Mouse (Mus musculus) limb, embryonic 14.5 days (tissue): ENCODE results near the gene Cblb. TPM values are rescaled to one million over a fixed set of nuclear protein-coding genes. Genes with fewer than 3 reads are reported as not detected.

Experiments
- ATAC-seq: fragments of 200-750 bp; cut with Nextera tagmentation; 2 replicates; pipeline ENCODE4 v1.8.0; 2017; ENCODE audit warnings: low read depth, moderate number of reproducible peaks, moderate TSS enrichment; ENCODE audit not compliant: low FRiP score
- DNase-seq: peaks from one replicate; pipeline ENCODE4 v3.0.0-alpha.2; 2015; ENCODE audit warnings: low spot score
- H3K27ac ChIP-seq: fragments of 300-500 bp; sonication (generic); replicated peaks from 2 replicates; pipeline ENCODE4 v1.5.1; 2014; ENCODE audit warnings: low read depth, mild to moderate bottlenecking, low read length, moderate library complexity, mixed read lengths
- H3K27me3 ChIP-seq: fragments of 300-500 bp; sonication (generic); 2 replicates; pipeline ENCODE4 v1.6.1; 2014; ENCODE audit warnings: low read length, mixed read lengths; ENCODE audit not compliant: control insufficient read depth, insufficient read depth
- H3K36me3 ChIP-seq: fragments of 300-500 bp; sonication (generic); 2 replicates; pipeline ENCODE4 v1.6.1; 2014; ENCODE audit warnings: mild to moderate bottlenecking, low read length, moderate library complexity, mixed read lengths; ENCODE audit not compliant: control insufficient read depth, insufficient read depth
- H3K4me1 ChIP-seq: fragments of 300-500 bp; sonication (generic); 2 replicates; pipeline ENCODE4 v1.6.1; 2014; ENCODE audit warnings: antibody characterized with exemption, low read length, mixed read lengths; ENCODE audit not compliant: control insufficient read depth, insufficient read depth
- H3K4me2 ChIP-seq: fragments of 300-500 bp; sonication (generic); replicated peaks from 2 replicates; pipeline ENCODE4 v1.6.1; 2014; ENCODE audit warnings: low read depth, mild to moderate bottlenecking, low read length, moderate library complexity; ENCODE audit not compliant: severe bottlenecking
- H3K4me3 ChIP-seq: fragments of 300-500 bp; sonication (generic); replicated peaks from 2 replicates; pipeline ENCODE4 v1.5.1; 2014; ENCODE audit warnings: low read length
- H3K9ac ChIP-seq: fragments of 300-500 bp; sonication (generic); 2 replicates; pipeline ENCODE4 v1.6.1; 2014; ENCODE audit warnings: mild to moderate bottlenecking, low read depth, low read length, moderate library complexity; ENCODE audit not compliant: severe bottlenecking
- H3K9me3 ChIP-seq: fragments of 300-500 bp; sonication (generic); 2 replicates; pipeline ENCODE4 v1.6.1; 2016; ENCODE audit warnings: low read length; ENCODE audit not compliant: control insufficient read depth
- POLR2A ChIP-seq: fragments of 200-500 bp; IDR thresholded peaks from 2 replicates; pipeline ENCODE4 v1.8.0; 2012; ENCODE audit warnings: inconsistent platforms, mild to moderate bottlenecking, moderate library complexity, borderline replicate concordance; ENCODE audit not compliant: insufficient read depth, insufficient read length; ENCODE audit errors: extremely low read depth
- WGBS: fragments of 180-500 bp; shearing (Covaris S2); extraction: QIAGEN DNeasy Blood & Tissue Kit; methylation state at CpG from one replicate; pipeline ENCODE4 v1.1.7; 2014; 5-methylcytosine and 5-hydroxymethylcytosine counted together
- polyA plus RNA-seq, 2 experiments: library from polyadenylated mRNA; depleted of rRNA in 1 of 2; stranded (reverse) in 1 of 2; unstranded in 1 of 2; fragments of >200 nt; fragmentation: Nextera tagmentation in 1 of 2; extraction: Ambion mirVana in 1 of 2; gene quantifications; 2 replicates each; pipeline versions ENCODE4 v1.2.1 to v1.2.3; 2012 to 2014

Cblb gene
- polyA plus RNA-seq, 2 experiments = 16.9 to 23.7 TPM

DNA sequence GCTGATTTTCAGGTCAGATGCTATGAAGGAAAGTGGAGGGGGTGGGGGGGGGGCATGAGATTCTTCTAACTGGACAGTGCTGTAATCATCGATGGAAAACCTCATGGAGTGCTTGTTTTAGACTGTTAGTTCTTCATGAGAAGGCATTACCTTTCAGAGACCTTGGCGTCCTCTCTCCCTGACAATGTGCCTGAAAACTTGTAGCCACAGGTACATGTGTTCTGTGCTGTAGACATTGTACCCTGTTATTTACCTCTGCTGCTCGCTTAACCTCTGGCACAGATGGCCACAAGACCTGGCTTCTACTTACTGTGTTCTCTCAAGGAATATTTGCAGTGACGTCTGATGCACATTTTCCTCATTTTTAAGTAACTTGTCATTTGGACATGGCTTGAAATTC lies 114.5 kb downstream of the Cblb start:
- no peak for DNase-seq
- H3K36me3 ChIP-seq = peaks cover 23% of the 10 kb centered on the region
- 65% methylated on average over 4 of the region's 4 CpGs for WGBS

DNA sequence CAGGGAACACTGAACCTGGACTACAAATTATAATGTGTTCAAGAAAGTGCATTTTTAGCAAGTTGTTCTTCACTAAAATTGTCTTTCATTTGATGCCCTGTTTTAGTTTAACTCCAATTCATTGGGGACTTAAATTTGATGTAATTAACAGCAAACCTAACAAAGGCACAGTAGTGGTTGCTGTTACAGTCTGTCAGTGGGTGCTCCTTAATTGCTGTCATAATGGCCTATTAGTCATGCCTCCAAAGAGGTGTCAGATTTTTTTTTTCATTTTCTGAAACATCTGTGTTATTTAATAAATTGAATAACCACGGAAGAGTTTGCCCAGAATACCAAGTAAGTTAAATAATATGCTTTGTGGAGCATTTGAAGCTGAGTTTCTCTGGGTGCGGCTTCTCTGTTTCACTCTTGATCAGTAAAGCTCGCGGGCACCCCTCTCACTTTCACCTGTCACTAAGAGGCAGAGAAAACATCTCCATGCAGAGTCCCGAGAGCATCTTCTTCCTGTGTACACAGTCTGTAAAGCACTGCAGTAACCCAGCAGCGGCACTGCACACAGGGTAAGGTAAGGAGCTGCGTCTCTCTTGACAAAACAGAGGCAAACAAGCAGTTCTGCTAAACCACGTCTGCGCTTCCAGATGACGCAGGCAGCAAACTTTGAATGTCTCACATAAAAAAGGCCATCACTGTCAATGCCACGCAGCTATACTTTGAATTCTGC lies 116.1 kb downstream of the Cblb start:
- H3K4me1 ChIP-seq = peaks cover 6% of the 10 kb centered on the region
- no peak overlapping the region for H3K27ac ChIP-seq
- no peak overlapping the region for H3K4me3 ChIP-seq
- H3K36me3 ChIP-seq = peaks cover 19% of the 10 kb centered on the region
- TF ChIP-seq POLR2A = no peak
- H3K9ac ChIP-seq = no peak overlapping the region
- no peak overlapping the region for H3K4me2 ChIP-seq
- no peaks in the 10 kb centered on the region for H3K27me3 ChIP-seq
- 63% methylated on average over 11 of the region's 11 CpGs for WGBS
- no peaks in the 10 kb centered on the region for H3K9me3 ChIP-seq
- ATAC-seq = no peak
- no peak for DNase-seq

More for the DNA sequence above, 114.5 kb downstream of the Cblb start:
- Histone ChIP-seq H3K4me3 (no peak overlapping the region), H3K27ac (no peak overlapping the region), H3K9me3 (no peaks in the 10 kb centered on the region), H3K27me3 (no peaks in the 10 kb centered on the region), H3K4me1 (peaks cover 6% of the 10 kb centered on the region), H3K4me2 (no peak overlapping the region), H3K9ac (no peak overlapping the region)
- no peak for ATAC-seq
- TF ChIP-seq POLR2A = no peak

DNA sequence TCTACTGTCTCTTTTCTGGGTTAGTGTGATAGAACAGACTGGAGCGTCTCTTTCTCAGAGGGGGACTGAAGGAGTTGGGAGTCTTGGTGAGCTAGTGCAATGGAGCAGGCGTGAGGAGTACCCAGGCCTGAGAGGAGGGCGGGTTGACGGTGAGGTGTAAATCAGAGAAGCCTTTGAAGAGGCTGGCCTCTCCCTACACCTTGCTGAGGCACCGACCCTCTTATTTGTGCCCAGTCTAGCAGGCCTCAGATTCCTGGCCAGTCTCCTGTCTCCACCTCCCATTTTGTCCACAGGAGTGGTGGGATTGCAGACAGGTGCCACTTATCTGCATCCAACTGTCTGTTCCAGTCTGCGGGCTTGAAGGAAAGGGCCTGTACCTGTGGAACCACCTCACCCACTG lies 117.0 kb downstream of the Cblb start:
- Histone ChIP-seq H3K9me3 (no peaks in the 10 kb centered on the region), H3K27ac (no peak overlapping the region), H3K4me2 (no peak overlapping the region), H3K27me3 (no peaks in the 10 kb centered on the region), H3K4me3 (no peak overlapping the region), H3K36me3 (peaks cover 25% of the 10 kb centered on the region), H3K9ac (no peak overlapping the region), H3K4me1 (peaks cover 6% of the 10 kb centered on the region)
- WGBS = 63% methylated on average over 6 of the region's 6 CpGs
- ATAC-seq (no peak), DNase-seq (no peak)
- no peak for TF ChIP-seq POLR2A

DNA sequence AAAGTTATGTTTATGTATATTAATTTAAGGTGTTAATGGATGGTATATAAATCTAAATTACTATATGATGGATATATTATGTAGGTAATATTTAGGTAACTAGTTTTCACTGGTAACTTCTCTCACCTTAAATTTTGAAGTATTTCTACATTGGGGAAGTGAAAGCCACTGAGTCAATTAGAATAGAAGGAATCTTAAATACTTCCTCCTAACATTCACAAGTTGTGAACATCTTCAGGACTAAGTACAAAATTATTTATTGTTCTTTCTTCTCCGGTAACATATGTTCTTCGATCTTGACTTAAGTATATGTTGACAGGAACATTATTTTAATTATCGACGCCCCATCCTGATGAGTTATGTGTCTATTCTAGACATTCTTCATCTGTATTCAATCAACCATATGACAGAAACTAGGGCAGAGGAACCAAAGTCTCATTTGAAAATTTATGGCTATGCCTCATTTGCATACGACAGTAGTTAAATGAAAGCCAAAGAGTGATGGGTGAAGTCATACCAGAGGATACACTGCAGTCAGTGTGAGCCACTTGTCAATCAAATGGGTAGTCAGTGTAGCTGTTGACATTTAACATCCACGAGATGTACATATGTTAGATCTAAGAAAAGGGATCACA lies 118.2 kb downstream of the Cblb start:
- Histone ChIP-seq H3K4me2 (no peak overlapping the region), H3K27me3 (no peaks in the 10 kb centered on the region), H3K4me1 (peaks cover 6% of the 10 kb centered on the region), H3K9ac (no peak overlapping the region), H3K27ac (no peak overlapping the region), H3K9me3 (no peaks in the 10 kb centered on the region), H3K36me3 (peaks cover 28% of the 10 kb centered on the region), H3K4me3 (no peak overlapping the region)
- DNase-seq = no peak
- no peak for TF ChIP-seq POLR2A
- no peak for ATAC-seq
- 89% methylated on average over 6 of the region's 6 CpGs for WGBS

DNA sequence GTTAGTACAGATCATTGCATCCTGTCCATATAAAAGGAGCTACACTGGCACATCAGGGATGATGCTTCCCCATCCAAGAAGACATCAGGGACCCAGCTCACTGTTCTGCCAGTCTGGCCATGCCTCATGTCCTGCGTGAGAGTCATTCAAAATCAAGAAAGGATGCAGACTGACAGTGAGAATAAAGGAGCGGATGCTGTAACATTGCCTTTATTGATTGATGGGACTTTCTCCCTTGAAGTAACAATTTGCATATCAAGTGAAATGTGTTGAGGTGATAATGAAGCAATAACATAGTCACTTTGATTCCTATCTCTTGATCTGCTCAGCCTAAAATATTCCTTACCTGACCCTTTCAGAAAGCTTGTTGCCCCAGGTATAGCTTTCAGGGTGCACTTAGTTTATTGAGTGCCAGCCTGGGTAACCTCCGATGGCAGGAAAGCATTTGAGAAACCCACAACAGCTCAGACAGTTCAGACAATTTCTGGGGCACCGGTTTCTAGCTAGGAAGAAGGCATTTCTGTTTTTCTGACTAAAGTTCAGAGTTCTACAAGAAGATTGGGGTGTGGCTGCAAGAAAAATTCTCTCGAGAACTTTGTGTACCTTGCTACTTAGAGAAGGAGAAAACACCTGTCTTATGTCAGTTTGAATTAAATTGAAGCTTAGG lies 124.1 kb downstream of the Cblb start:
- Histone ChIP-seq H3K9ac (no peak overlapping the region), H3K4me2 (no peak overlapping the region), H3K4me1 (no peaks in the 10 kb centered on the region), H3K4me3 (no peak overlapping the region), H3K36me3 (peaks cover 46% of the 10 kb centered on the region), H3K9me3 (no peaks in the 10 kb centered on the region), H3K27ac (no peak overlapping the region), H3K27me3 (no peaks in the 10 kb centered on the region)
- no peak for TF ChIP-seq POLR2A
- WGBS = 79% methylated on average over 5 of the region's 5 CpGs
- DNase-seq (no peak), ATAC-seq (no peak)
